Mouse (Mus musculus): ENCODE measurements at regions not wholly inside any gene's neighbourhood (a gene's known extent, or its start where the extent isn't known, plus 50 kb on each side); places are given as distances from the start of the nearest gene placed in this dataset.

GRCm38 (mm10) chr19:14957154-14957553 lies 359.3 kb upstream of the Tle4 start:
- Histone ChIP-seq H3K9me3 (ENCODE audit: control insufficient read depth) (no peaks in the 10 kb centered on the region), H3K36me3 (ENCODE audit: control insufficient read depth, insufficient read depth) (no peaks in the 10 kb centered on the region), H3K4me3 (ENCODE audit: low read depth, low read length) (no peak overlapping the region), H3K4me1 (replicated peaks; ENCODE audit: control insufficient read depth, insufficient read depth, low read length) (no peaks in the 10 kb centered on the region), H3K27ac (ENCODE audit: low read depth, low read length) (no peak overlapping the region), H3K9ac (ENCODE audit: low read depth, low read length) (no peak overlapping the region), H3K4me2 (replicated peaks; ENCODE audit: low read depth) (no peak overlapping the region), H3K27me3 (replicated peaks; ENCODE audit: control insufficient read depth, insufficient read depth, low read length) (no peaks in the 10 kb centered on the region)
- ATAC-seq = no peak
- 67% methylated on average over 10 of the region's 10 CpGs for WGBS
- TF ChIP-seq CTCF (IDR thresholded peaks at IDR 0.05; ENCODE audit: low read depth) = no peak

- no peak overlapping the region for H3K9ac ChIP-seq (ENCODE audit: low read depth, low read length)
- no peaks in the 10 kb centered on the region for H3K36me3 ChIP-seq (ENCODE audit: control insufficient read depth, insufficient read depth)
- H3K9me3 ChIP-seq (ENCODE audit: control insufficient read depth) = no peaks in the 10 kb centered on the region
- TF ChIP-seq CTCF (IDR thresholded peaks at IDR 0.05; ENCODE audit: low read depth) = no peak
- H3K27me3 ChIP-seq (replicated peaks; ENCODE audit: control insufficient read depth, insufficient read depth, low read length) = no peaks in the 10 kb centered on the region
- H3K4me3 ChIP-seq (ENCODE audit: low read depth, low read length) = no peak overlapping the region
- H3K4me1 ChIP-seq (replicated peaks; ENCODE audit: control insufficient read depth, insufficient read depth, low read length) = no peaks in the 10 kb centered on the region
- no peak overlapping the region for H3K4me2 ChIP-seq (replicated peaks; ENCODE audit: low read depth)
- no peak for ATAC-seq
- no peak overlapping the region for H3K27ac ChIP-seq (ENCODE audit: low read depth, low read length)
- WGBS = 38% methylated on average over 3 of the region's 3 CpGs
These were observed 358.5 kb upstream of the Tle4 start for GRCm38 (mm10) chr19:14956392-14956791.

- no peak for ATAC-seq
- Histone ChIP-seq H3K9ac (ENCODE audit: low read depth, low read length) (no peak overlapping the region), H3K27ac (ENCODE audit: low read depth, low read length) (no peak overlapping the region), H3K27me3 (replicated peaks; ENCODE audit: control insufficient read depth, insufficient read depth, low read length) (no peaks in the 10 kb centered on the region), H3K4me3 (ENCODE audit: low read depth, low read length) (no peak overlapping the region), H3K4me2 (replicated peaks; ENCODE audit: low read depth) (no peak overlapping the region), H3K36me3 (ENCODE audit: control insufficient read depth, insufficient read depth) (no peaks in the 10 kb centered on the region), H3K9me3 (ENCODE audit: control insufficient read depth) (no peaks in the 10 kb centered on the region), H3K4me1 (replicated peaks; ENCODE audit: control insufficient read depth, insufficient read depth, low read length) (no peaks in the 10 kb centered on the region)
- WGBS = 66% methylated on average over 3 of the region's 3 CpGs
- TF ChIP-seq CTCF (IDR thresholded peaks at IDR 0.05; ENCODE audit: low read depth) = no peak
These were observed 358.1 kb upstream of the Tle4 start for GRCm38 (mm10) chr19:14955969-14956368.

- H3K4me2 ChIP-seq (replicated peaks; ENCODE audit: low read depth) = no peak overlapping the region
- H3K27ac ChIP-seq (ENCODE audit: low read depth, low read length) = no peak overlapping the region
- H3K4me3 ChIP-seq (ENCODE audit: low read depth, low read length) = no peak overlapping the region
- no peak for ATAC-seq
- H3K9me3 ChIP-seq (ENCODE audit: control insufficient read depth) = no peaks in the 10 kb centered on the region
- H3K9ac ChIP-seq (ENCODE audit: low read depth, low read length) = no peak overlapping the region
- H3K4me1 ChIP-seq (replicated peaks; ENCODE audit: control insufficient read depth, insufficient read depth, low read length) = no peaks in the 10 kb centered on the region
- TF ChIP-seq CTCF (IDR thresholded peaks at IDR 0.05; ENCODE audit: low read depth) = no peak
- 76% methylated on average over 9 of the region's 9 CpGs for WGBS
- no peaks in the 10 kb centered on the region for H3K36me3 ChIP-seq (ENCODE audit: control insufficient read depth, insufficient read depth)
- no peaks in the 10 kb centered on the region for H3K27me3 ChIP-seq (replicated peaks; ENCODE audit: control insufficient read depth, insufficient read depth, low read length)
These were observed 342.5 kb upstream of the Tle4 start for GRCm38 (mm10) chr19:14940207-14940952.

- Histone ChIP-seq H3K4me2 (replicated peaks; ENCODE audit: low read depth) (no peak overlapping the region), H3K36me3 (ENCODE audit: control insufficient read depth, insufficient read depth) (no peaks in the 10 kb centered on the region), H3K27me3 (replicated peaks; ENCODE audit: control insufficient read depth, insufficient read depth, low read length) (no peaks in the 10 kb centered on the region), H3K9me3 (ENCODE audit: control insufficient read depth) (no peaks in the 10 kb centered on the region), H3K9ac (ENCODE audit: low read depth, low read length) (no peak overlapping the region), H3K4me3 (ENCODE audit: low read depth, low read length) (no peak overlapping the region), H3K27ac (ENCODE audit: low read depth, low read length) (no peak overlapping the region), H3K4me1 (replicated peaks; ENCODE audit: control insufficient read depth, insufficient read depth, low read length) (no peaks in the 10 kb centered on the region)
- no peak for ATAC-seq
- 71% methylated on average over 1 of the region's 1 CpGs for WGBS
- no peak for TF ChIP-seq CTCF (IDR thresholded peaks at IDR 0.05; ENCODE audit: low read depth)
These were observed 324.4 kb upstream of the Tle4 start for GRCm38 (mm10) chr19:14922238-14922637.

- no peaks in the 10 kb centered on the region for H3K4me1 ChIP-seq (replicated peaks; ENCODE audit: control insufficient read depth, insufficient read depth, low read length)
- H3K4me2 ChIP-seq (replicated peaks; ENCODE audit: low read depth) = no peak overlapping the region
- no peaks in the 10 kb centered on the region for H3K36me3 ChIP-seq (ENCODE audit: control insufficient read depth, insufficient read depth)
- no peak for ATAC-seq
- H3K9ac ChIP-seq (ENCODE audit: low read depth, low read length) = no peak overlapping the region
- H3K9me3 ChIP-seq (ENCODE audit: control insufficient read depth) = no peaks in the 10 kb centered on the region
- H3K4me3 ChIP-seq (ENCODE audit: low read depth, low read length) = no peak overlapping the region
- TF ChIP-seq CTCF (IDR thresholded peaks at IDR 0.05; ENCODE audit: low read depth) = no peak
- WGBS = 84% methylated on average over 11 of the region's 11 CpGs
- H3K27me3 ChIP-seq (replicated peaks; ENCODE audit: control insufficient read depth, insufficient read depth, low read length) = no peaks in the 10 kb centered on the region
- H3K27ac ChIP-seq (ENCODE audit: low read depth, low read length) = no peak overlapping the region
These were observed 313.4 kb upstream of the Tle4 start for GRCm38 (mm10) chr19:14911056-14911850.
